Mouse (Mus musculus) embryonic facial prominence, embryonic 12.5 days (tissue): ENCODE measurements around the gene Arrdc2. TPM values are rescaled to one million over a fixed set of nuclear protein-coding genes. Genes with fewer than 3 reads are reported as not detected.

Experiments
- ATAC-seq: fragments of 200-750 bp; cut with Nextera tagmentation; 2 replicates; pipeline ENCODE4 v1.8.0; 2017; ENCODE audit not compliant: insufficient number of reproducible peaks, insufficient read depth, low FRiP score, low TSS enrichment
- H3K27ac ChIP-seq: fragments of 300-500 bp; sonication (generic); 2 replicates; pipeline ENCODE4 v1.5.1; 2016; ENCODE audit warnings: mild to moderate bottlenecking
- H3K27me3 ChIP-seq: fragments of 300-500 bp; sonication (generic); 2 replicates; pipeline ENCODE4 v1.6.1; 2016; ENCODE audit warnings: mild to moderate bottlenecking, moderate library complexity
- H3K36me3 ChIP-seq: fragments of 300-500 bp; sonication (generic); 2 replicates; pipeline ENCODE4 v1.6.1; 2016; ENCODE audit warnings: mild to moderate bottlenecking
- H3K4me1 ChIP-seq: fragments of 300-500 bp; sonication (generic); 2 replicates; pipeline ENCODE4 v1.6.1; 2016
- H3K4me2 ChIP-seq: fragments of 300-500 bp; sonication (generic); replicated peaks from 2 replicates; pipeline ENCODE4 v1.6.1; 2016; ENCODE audit warnings: mild to moderate bottlenecking, moderate library complexity
- H3K4me3 ChIP-seq: fragments of 300-500 bp; sonication (generic); 2 replicates; pipeline ENCODE4 v1.5.1; 2016; ENCODE audit warnings: mild to moderate bottlenecking
- H3K9ac ChIP-seq: fragments of 300-500 bp; sonication (generic); 2 replicates; pipeline ENCODE4 v1.6.1; 2016; ENCODE audit warnings: mild to moderate bottlenecking, moderate library complexity
- H3K9me3 ChIP-seq: fragments of 300-500 bp; sonication (generic); 2 replicates; pipeline ENCODE4 v1.6.1; 2016; ENCODE audit warnings: mild to moderate bottlenecking, moderate library complexity
- WGBS: fragments of 180-500 bp; shearing (Covaris S2); methylation state at CpG from one replicate; pipeline ENCODE4 v1.1.7; 2016; 5-methylcytosine and 5-hydroxymethylcytosine counted together
- polyA plus RNA-seq: library from polyadenylated mRNA; unstranded; fragments of >200 nt; fragmentation: Nextera tagmentation; extraction: Ambion mirVana; gene quantifications from 2 replicates; pipeline ENCODE4 v1.2.1, GENCODE M21; 2016

Gene Arrdc2
- polyA plus RNA-seq, 1 experiment from 2014 or later, result 6.9 TPM

- Histone ChIP-seq H3K4me2 (peak within 1 kb of the TSS; percentile 85), H3K36me3 (no peaks in the 10 kb centered on the region), H3K9ac (peak within 1 kb of the TSS; percentile 75), H3K27me3 (no peaks in the 10 kb centered on the region), H3K27ac (peak within 1 kb of the TSS; percentile 55), H3K4me1 (peaks cover 15% of the 10 kb centered on the region), H3K4me3 (peak within 1 kb of the TSS; percentile 74), H3K9me3 (no peaks in the 10 kb centered on the region)
- under 1% methylated on average over 46 of the region's 46 CpGs for WGBS
- peak; percentile 85 for ATAC-seq
Measured at GRCm38 (mm10) chr8:70873364-70873985, 34.0 kb upstream of the Arrdc2 start, which contains the start of gene Ccdc124. Gene Ccdc124, minus strand, starts transcription at chr8:70873935.

GRCm38 (mm10) chr8:70872643-70873363, 33.3 kb upstream of the Arrdc2 start:
- H3K27me3 ChIP-seq, result no peaks in the 10 kb centered on the region
- peak overlapping the region; percentile 55 for H3K27ac ChIP-seq
- peak overlapping the region; percentile 85 for H3K4me2 ChIP-seq
- 4% methylated on average over 31 of the region's 31 CpGs for WGBS
- H3K4me1 ChIP-seq, result peaks cover 21% of the 10 kb centered on the region
- peak overlapping the region; percentile 74 for H3K4me3 ChIP-seq
- no peak for ATAC-seq
- no peaks in the 10 kb centered on the region for H3K9me3 ChIP-seq
- H3K9ac ChIP-seq, result peak overlapping the region; percentile 75
- H3K36me3 ChIP-seq, result 0 out of 2 replicates have a peak, but pooled peaks cover 6% of the 10 kb centered on the region

- H3K4me2 ChIP-seq, result no peak overlapping the region
- 0 out of 2 replicates have a peak, but pooled peaks cover 6% of the 10 kb centered on the region for H3K36me3 ChIP-seq
- H3K4me1 ChIP-seq, result peaks cover 24% of the 10 kb centered on the region
- no peaks in the 10 kb centered on the region for H3K9me3 ChIP-seq
- H3K27me3 ChIP-seq, result no peaks in the 10 kb centered on the region
- H3K27ac ChIP-seq, result no peak overlapping the region
- ATAC-seq, result no peak
- H3K4me3 ChIP-seq, result no peak overlapping the region
- no peak overlapping the region for H3K9ac ChIP-seq
- WGBS, result 91% methylated on average over 5 of the region's 5 CpGs
Measured at GRCm38 (mm10) chr8:70871195-70871807, 31.8 kb upstream of the Arrdc2 start.

- Histone ChIP-seq H3K9ac (no peak overlapping the region; the same call in 1 of the 2 replicates), H3K4me1 (peaks cover 32% of the 10 kb centered on the region), H3K27me3 (no peaks in the 10 kb centered on the region), H3K4me3 (no peak overlapping the region), H3K36me3 (0 out of 2 replicates have a peak, but pooled peaks cover 6% of the 10 kb centered on the region), H3K27ac (0 out of 2 replicates have a peak overlapping the region, but pooled peaks have one; percentile 12), H3K9me3 (no peaks in the 10 kb centered on the region), H3K4me2 (no peak overlapping the region; the same call in 1 of the 2 replicates)
- ATAC-seq, result no peak
- WGBS, result 49% methylated on average over 16 of the region's 16 CpGs
Measured at GRCm38 (mm10) chr8:70869601-70870041, 30.1 kb upstream of the Arrdc2 start.

GRCm38 (mm10) chr8:70869199-70869571, 29.7 kb upstream of the Arrdc2 start:
- H3K4me2 ChIP-seq, result peak overlapping the region; percentile 42
- H3K36me3 ChIP-seq, result 0 out of 2 replicates have a peak, but pooled peaks cover 6% of the 10 kb centered on the region
- H3K27ac ChIP-seq, result peak overlapping the region; percentile 78; the same call in 1 of the 2 replicates
- peaks cover 37% of the 10 kb centered on the region for H3K4me1 ChIP-seq
- ATAC-seq, result no peak
- peak overlapping the region; percentile 22; the same call in 1 of the 2 replicates for H3K4me3 ChIP-seq
- WGBS, result 34% methylated on average over 5 of the region's 5 CpGs
- H3K9me3 ChIP-seq, result no peaks in the 10 kb centered on the region
- no peaks in the 10 kb centered on the region for H3K27me3 ChIP-seq
- H3K9ac ChIP-seq, result peak overlapping the region; percentile 40

GRCm38 (mm10) chr8:70868559-70869198, 29.2 kb upstream of the Arrdc2 start:
- WGBS, result 14% methylated on average over 40 of the region's 40 CpGs

GRCm38 (mm10) chr8:70866566-70866965, 27.0 kb upstream of the Arrdc2 start:
- 88% methylated on average over 7 of the region's 7 CpGs for WGBS
- no peaks in the 10 kb centered on the region for H3K9me3 ChIP-seq
- 0 out of 2 replicates have a peak, but pooled peaks cover 6% of the 10 kb centered on the region for H3K36me3 ChIP-seq
- peak overlapping the region; percentile 88; the same call in 1 of the 2 replicates for H3K27ac ChIP-seq
- H3K4me2 ChIP-seq, result no peak overlapping the region; the same call in 1 of the 2 replicates
- H3K4me1 ChIP-seq, result peaks cover 54% of the 10 kb centered on the region
- peaks cover 18% of the 10 kb centered on the region for H3K27me3 ChIP-seq
- no peak for ATAC-seq
- no peak overlapping the region for H3K4me3 ChIP-seq
- no peak overlapping the region for H3K9ac ChIP-seq

More at GRCm38 (mm10) chr8:70868559-70869198, 29.2 kb upstream of the Arrdc2 start:
- Histone ChIP-seq H3K4me1 (peaks cover 42% of the 10 kb centered on the region), H3K36me3 (0 out of 2 replicates have a peak, but pooled peaks cover 6% of the 10 kb centered on the region), H3K27ac (peak overlapping the region; percentile 78), H3K9me3 (no peaks in the 10 kb centered on the region), H3K4me2 (peak overlapping the region; percentile 42), H3K27me3 (no peaks in the 10 kb centered on the region), H3K4me3 (peak overlapping the region; percentile 22), H3K9ac (peak overlapping the region; percentile 40)
- no peak for ATAC-seq

GRCm38 (mm10) chr8:70866001-70866520, 26.5 kb upstream of the Arrdc2 start:
- WGBS, result 7% methylated on average over 12 of the region's 12 CpGs
- Histone ChIP-seq H3K36me3 (0 out of 2 replicates have a peak, but pooled peaks cover 6% of the 10 kb centered on the region), H3K9ac (peak overlapping the region; percentile 54), H3K27ac (peak overlapping the region; percentile 88), H3K27me3 (peaks cover 22% of the 10 kb centered on the region), H3K4me3 (peak overlapping the region; percentile 45), H3K9me3 (no peaks in the 10 kb centered on the region), H3K4me1 (peaks cover 54% of the 10 kb centered on the region), H3K4me2 (peak overlapping the region; percentile 92)
- ATAC-seq, result no peak; the same call in 1 of the 2 replicates

- H3K9ac ChIP-seq, result peak overlapping the region; percentile 60
- 0 out of 2 replicates have a peak, but pooled peaks cover 6% of the 10 kb centered on the region for H3K36me3 ChIP-seq
- under 1% methylated on average over 46 of the region's 46 CpGs for WGBS
- H3K4me3 ChIP-seq, result peak overlapping the region; percentile 45
- H3K4me2 ChIP-seq, result peak overlapping the region; percentile 92
- peaks cover 54% of the 10 kb centered on the region for H3K4me1 ChIP-seq
- ATAC-seq, result peak; percentile 83
- peak overlapping the region; percentile 90 for H3K27ac ChIP-seq
- H3K27me3 ChIP-seq, result peaks cover 22% of the 10 kb centered on the region
- H3K9me3 ChIP-seq, result no peaks in the 10 kb centered on the region
Measured at GRCm38 (mm10) chr8:70865350-70866000, 26.0 kb upstream of the Arrdc2 start.

GRCm38 (mm10) chr8:70864712-70865221, 25.2 kb upstream of the Arrdc2 start:
- Histone ChIP-seq H3K27ac (peak overlapping the region; percentile 90), H3K27me3 (peaks cover 22% of the 10 kb centered on the region), H3K4me1 (peaks cover 54% of the 10 kb centered on the region), H3K9me3 (no peaks in the 10 kb centered on the region), H3K4me2 (peak overlapping the region; percentile 92), H3K36me3 (0 out of 2 replicates have a peak, but pooled peaks cover 6% of the 10 kb centered on the region), H3K4me3 (peak overlapping the region; percentile 45), H3K9ac (peak overlapping the region; percentile 60)
- ATAC-seq, result no peak
- WGBS, result 1% methylated on average over 24 of the region's 24 CpGs
